Mouse (Mus musculus): ENCODE data around the gene Ube2b.

Gene Ube2b

GRCm38 (mm10) chr11:51935636-51936434, 64.7 kb downstream of the Ube2b start:
- peak; percentile 41 for DNase-seq (ENCODE audit: low read depth, low spot score)
